Mouse (Mus musculus) stomach, postnatal 0 days (tissue): Measurements from ENCODE around the gene Nln. TPM values are rescaled to one million over a fixed set of nuclear protein-coding genes. Genes with fewer than 3 reads are reported as not detected.

Experiments used
- ATAC-seq: fragments of 200-750 bp; cut with Nextera tagmentation; 2 replicates; pipeline ENCODE4 v1.8.0; 2017; ENCODE audit not compliant: low FRiP score, low TSS enrichment
- DNase-seq: peaks from one replicate; pipeline ENCODE4 v3.0.0-alpha.2; 2016; ENCODE audit warnings: low spot score
- H3K27ac ChIP-seq: fragments of 300-500 bp; sonication (generic); replicated peaks from 2 replicates; pipeline ENCODE4 v1.5.1; 2014; ENCODE audit warnings: mild to moderate bottlenecking, control low read depth
- H3K27me3 ChIP-seq: fragments of 300-500 bp; sonication (generic); 2 replicates; pipeline ENCODE4 v1.6.1; 2014; ENCODE audit warnings: low read length; ENCODE audit not compliant: control insufficient read depth, insufficient read depth
- H3K36me3 ChIP-seq: fragments of 300-500 bp; sonication (generic); 2 replicates; pipeline ENCODE4 v1.6.1; 2014; ENCODE audit warnings: low read length, mixed read lengths; ENCODE audit not compliant: control insufficient read depth, insufficient read depth
- H3K4me1 ChIP-seq: fragments of 300-500 bp; sonication (generic); replicated peaks from 2 replicates; pipeline ENCODE4 v1.6.1; 2014; ENCODE audit warnings: antibody characterized with exemption; ENCODE audit not compliant: control insufficient read depth, insufficient read depth
- H3K4me2 ChIP-seq: fragments of 300-500 bp; sonication (generic); replicated peaks from 2 replicates; pipeline ENCODE4 v1.6.1; 2014; ENCODE audit warnings: low read depth, mild to moderate bottlenecking, control low read depth, moderate library complexity
- H3K4me3 ChIP-seq: fragments of 300-500 bp; sonication (generic); 2 replicates; pipeline ENCODE4 v1.5.1; 2014; ENCODE audit warnings: low read depth, low read length, control low read depth
- H3K9ac ChIP-seq: fragments of 300-500 bp; sonication (generic); 2 replicates; pipeline ENCODE4 v1.6.1; 2014; ENCODE audit warnings: mild to moderate bottlenecking, low read length, control low read depth, mixed read lengths
- H3K9me3 ChIP-seq: fragments of 300-500 bp; sonication (generic); 2 replicates; pipeline ENCODE4 v1.6.1; 2016; ENCODE audit warnings: low read length; ENCODE audit not compliant: control insufficient read depth
- CTCF ChIP-seq: IDR thresholded peaks from 2 replicates; pipeline ENCODE4 v1.5.1; 2016; ENCODE audit warnings: antibody characterized with exemption, low read depth, mild to moderate bottlenecking, moderate library complexity
- EP300 ChIP-seq: optimal IDR thresholded peaks from 2 replicates; pipeline ENCODE3; 2016; ENCODE audit warnings: antibody characterized with exemption
- WGBS: fragments of 180-500 bp; shearing (Covaris S2); extraction: QIAGEN DNeasy Blood & Tissue Kit; methylation state at CpG from one replicate; pipeline ENCODE4 v1.1.7; 2014; 5-methylcytosine and 5-hydroxymethylcytosine counted together
- polyA plus RNA-seq: library from polyadenylated mRNA; unstranded; fragments of >200 nt; fragmentation: Nextera tagmentation; extraction: Ambion mirVana; gene quantifications from 2 replicates; pipeline ENCODE4 v1.2.1, GENCODE M21; 2015

The Nln gene
- polyA plus RNA-seq, 1 experiment from 2014 or later = 22.5 TPM

DNA sequence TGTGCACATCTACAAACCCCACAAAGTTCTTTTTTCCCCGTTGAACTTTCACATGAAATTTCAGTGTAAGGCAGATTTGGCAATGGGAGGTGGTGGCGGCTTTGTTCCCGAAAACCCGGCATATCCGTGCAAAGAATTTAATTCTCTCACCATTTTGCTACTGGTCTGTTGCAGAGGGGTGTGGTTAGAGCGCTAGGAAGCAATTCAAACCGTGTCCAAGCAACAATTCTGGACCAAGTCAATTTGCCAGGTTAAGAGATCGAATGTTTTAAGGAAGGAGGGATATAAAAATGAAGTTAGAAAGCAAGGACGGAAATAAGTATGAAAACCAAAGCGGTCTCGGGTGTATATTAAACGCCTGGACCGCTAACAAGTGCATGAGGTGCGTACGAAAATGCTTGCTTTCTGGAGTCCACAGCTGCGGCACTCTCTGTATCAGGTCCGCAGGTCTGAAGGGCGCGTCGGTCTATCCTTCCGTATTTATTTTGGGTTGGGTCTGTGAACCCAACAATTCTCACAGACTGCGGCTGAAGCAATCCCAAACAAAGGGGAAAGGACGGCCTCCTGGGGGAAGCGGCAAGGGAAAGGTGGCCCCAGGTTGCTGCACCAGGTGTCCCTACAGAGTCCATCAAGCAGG, 645 bp downstream of the Nln start:
- WGBS = 2% methylated on average over 24 of the region's 24 CpGs
- peak; percentile 25 for ATAC-seq
- TF ChIP-seq CTCF = no peak
- TF ChIP-seq EP300 = no peak

DNA sequence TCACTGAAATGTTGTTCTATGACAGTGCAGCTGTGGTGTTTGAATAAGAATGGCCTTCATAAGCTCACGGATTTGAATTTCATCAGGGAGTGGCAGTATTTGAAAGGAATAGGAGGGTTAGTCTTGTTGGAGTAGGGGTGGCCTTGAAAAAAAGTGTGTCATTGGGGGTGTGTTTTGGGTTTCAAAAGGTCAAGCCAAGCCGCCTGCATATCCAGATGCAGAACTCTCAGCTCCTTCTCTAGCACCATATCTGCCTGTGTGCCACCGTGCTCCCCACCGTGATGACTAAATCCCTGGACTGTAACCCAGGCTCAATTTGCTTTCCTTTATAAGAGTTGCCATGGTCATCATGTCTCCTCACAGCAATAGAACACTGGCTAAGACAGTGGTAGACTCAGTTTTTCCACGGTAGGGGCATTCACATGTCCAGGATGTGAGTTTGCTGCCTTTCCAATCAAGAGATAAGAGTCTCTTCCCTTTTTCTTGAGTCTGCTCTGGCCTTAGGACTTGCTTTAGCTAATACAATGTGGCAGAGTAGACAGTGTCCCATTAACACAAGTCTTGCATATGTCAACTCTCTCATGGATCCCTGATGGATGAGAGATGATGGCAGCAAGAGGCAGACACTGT, 7.7 kb downstream of the Nln start:
- H3K4me1 ChIP-seq = no peaks in the 10 kb centered on the region
- no peak for ATAC-seq
- H3K9me3 ChIP-seq = no peaks in the 10 kb centered on the region
- H3K27me3 ChIP-seq = no peaks in the 10 kb centered on the region
- no peak overlapping the region for H3K27ac ChIP-seq
- WGBS = 69% methylated on average over 5 of the region's 5 CpGs
- H3K9ac ChIP-seq = no peak overlapping the region
- no peak for TF ChIP-seq EP300
- no peak overlapping the region for H3K4me2 ChIP-seq
- no peak overlapping the region for H3K4me3 ChIP-seq
- no peak for DNase-seq
- no peaks in the 10 kb centered on the region for H3K36me3 ChIP-seq

More for the DNA sequence above, 645 bp downstream of the Nln start:
- Histone ChIP-seq H3K9ac (peak overlapping the region; percentile 74), H3K4me3 (peak overlapping the region; percentile 94), H3K9me3 (no peaks in the 10 kb centered on the region), H3K4me2 (peak overlapping the region; percentile 98), H3K4me1 (no peaks in the 10 kb centered on the region), H3K27ac (peak overlapping the region; percentile 82), H3K27me3 (no peaks in the 10 kb centered on the region), H3K36me3 (no peaks in the 10 kb centered on the region)
- no peak for DNase-seq

DNA sequence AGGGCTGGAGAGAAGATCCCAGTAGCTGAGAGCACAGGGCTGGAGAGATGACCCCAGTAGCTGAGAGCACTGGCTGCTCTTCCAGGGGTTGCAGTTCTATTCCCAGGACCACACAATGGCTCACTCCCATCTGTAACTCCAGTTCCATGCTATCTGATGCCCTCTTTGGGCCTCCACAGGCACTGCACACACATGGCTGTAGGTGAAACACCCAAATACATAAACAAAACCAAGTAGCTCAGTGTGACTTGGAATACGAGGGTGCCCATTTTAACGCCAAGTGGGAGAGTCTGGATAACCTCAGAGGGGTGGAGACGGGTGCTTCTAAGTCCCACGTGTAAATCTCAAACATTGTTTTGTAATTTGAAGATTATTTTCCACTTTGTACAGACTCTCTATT, 9.0 kb downstream of the Nln start:
- WGBS = 85% methylated on average over 4 of the region's 4 CpGs
- Histone ChIP-seq H3K9ac (no peak overlapping the region), H3K36me3 (no peaks in the 10 kb centered on the region)

DNA sequence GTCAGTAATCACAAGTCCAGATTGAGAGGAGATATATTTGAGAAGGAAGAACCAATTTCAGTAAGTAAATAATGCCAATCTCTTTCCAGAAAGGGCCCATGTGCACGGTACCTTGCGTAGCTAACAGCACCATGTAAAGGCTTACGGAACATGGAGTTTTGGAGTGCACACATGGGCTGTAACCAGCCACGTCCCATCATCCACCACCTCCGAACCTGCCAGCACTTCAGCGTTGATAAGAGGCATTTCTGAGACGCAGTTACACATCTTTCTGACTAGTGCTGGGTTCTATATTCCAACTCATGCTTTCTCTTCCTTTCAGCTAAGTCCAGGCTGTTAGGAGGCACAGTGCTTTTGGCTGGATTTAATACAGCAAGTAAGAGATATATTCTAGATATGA, 12.2 kb downstream of the Nln start:
- ATAC-seq (no peak), DNase-seq (no peak)
- Histone ChIP-seq H3K9me3 (no peaks in the 10 kb centered on the region), H3K4me2 (no peak overlapping the region), H3K9ac (no peak overlapping the region), H3K4me1 (no peaks in the 10 kb centered on the region), H3K4me3 (no peak overlapping the region), H3K27ac (no peak overlapping the region), H3K36me3 (no peaks in the 10 kb centered on the region), H3K27me3 (no peaks in the 10 kb centered on the region)
- no peak for TF ChIP-seq CTCF
- no peak for TF ChIP-seq EP300
- WGBS = 92% methylated on average over 7 of the region's 7 CpGs

More for the DNA sequence above, 9.0 kb downstream of the Nln start:
- Histone ChIP-seq H3K4me2 (no peak overlapping the region), H3K4me3 (no peak overlapping the region), H3K9me3 (no peaks in the 10 kb centered on the region), H3K27me3 (no peaks in the 10 kb centered on the region), H3K27ac (no peak overlapping the region), H3K4me1 (no peaks in the 10 kb centered on the region)
- ATAC-seq (no peak), DNase-seq (no peak)
- TF ChIP-seq EP300 (no peak), CTCF (peak; percentile 21; the same call in 1 of the 2 replicates)

DNA sequence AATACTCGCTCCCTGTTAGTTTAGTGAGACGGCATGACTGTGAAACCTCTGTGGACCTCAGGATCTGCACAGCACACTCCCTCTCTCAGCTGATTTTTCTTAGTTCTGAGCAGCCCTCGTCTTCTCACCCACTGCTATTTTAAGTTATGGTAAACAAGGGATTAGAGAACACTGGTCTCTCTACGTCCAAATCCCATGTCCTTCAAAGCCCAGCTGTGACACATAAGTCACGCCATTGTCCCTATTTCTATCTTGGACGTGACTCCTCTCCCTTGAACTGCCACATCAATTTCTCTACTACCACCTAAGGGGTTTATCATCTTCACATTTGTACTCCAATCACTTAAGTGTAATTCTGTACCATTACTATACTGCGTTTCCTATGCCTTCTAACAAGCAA, 13.5 kb downstream of the Nln start:
- TF ChIP-seq EP300 = no peak
- no peak for TF ChIP-seq CTCF
- WGBS = 45% methylated on average over 7 of the region's 7 CpGs
- Histone ChIP-seq H3K9me3 (no peaks in the 10 kb centered on the region), H3K27ac (no peak overlapping the region), H3K4me1 (no peaks in the 10 kb centered on the region), H3K36me3 (no peaks in the 10 kb centered on the region), H3K4me3 (no peak overlapping the region), H3K4me2 (no peak overlapping the region), H3K9ac (no peak overlapping the region), H3K27me3 (no peaks in the 10 kb centered on the region)
- no peak for DNase-seq
- ATAC-seq = no peak
